Mouse (Mus musculus): ENCODE data around the gene Gm20479. TPM values are rescaled to one million over a fixed set of nuclear protein-coding genes. Genes with fewer than 3 reads are reported as not detected.

The Gm20479 gene
- total and polyA plus RNA-seq, 3 experiments = 2.7 TPM; not detected in 2

GRCm38 (mm10) chr7:27367976-27368375 lies 10.8 kb upstream of the Gm20479 start:
- Histone ChIP-seq H3K4me1 (ENCODE audit: control insufficient read depth in 1 of 2, insufficient read depth in 2 of 2, low read length in 2 of 2) (peaks cover 0 to 16% of the 10 kb centered on the region in 2 experiments; a peak in 3 of 4 replicates), H3K4me3 (ENCODE audit: control insufficient read depth in 1 of 2, insufficient read depth in 1 of 2, low read depth in 2 of 2, low read length in 2 of 2) (peak overlapping the region; percentile 7 to 22), H3K27me3 (ENCODE audit: control insufficient read depth in 1 of 2, insufficient read depth in 2 of 2, low read length in 2 of 2) (no peaks in the 10 kb centered on the region; a peak in 1 of 4 replicates), H3K9me3 (replicated peaks; ENCODE audit: insufficient read depth, low read length) (no peaks in the 10 kb centered on the region), H3K36me3 (ENCODE audit: control insufficient read depth in 1 of 2, insufficient read depth in 2 of 2, low read length in 2 of 2) (no peaks in the 10 kb centered on the region), H3K79me2 (ENCODE audit: control insufficient read depth, insufficient read depth, low read length, poor library complexity) (no peaks in the 10 kb centered on the region), H3K9ac (ENCODE audit: control insufficient read depth, low read depth, low read length, poor library complexity, severe bottlenecking) (peak overlapping the region; percentile 8), H3K27ac (ENCODE audit: control insufficient read depth, low read depth, low read length) (no peak overlapping the region)
- peak; percentile 42; the same call in 1 of the 2 replicates for TF ChIP-seq MXI1 (IDR thresholded peaks at IDR 0.05; ENCODE audit: low read depth, low read length)
- peak; percentile 61 for TF ChIP-seq TCF12 (IDR thresholded peaks at IDR 0.05; ENCODE audit: low read depth, low read length)
- TF ChIP-seq UBTF (IDR thresholded peaks at IDR 0.05; ENCODE audit: borderline replicate concordance, insufficient read depth, low read depth, low read length) = no peak
- TF ChIP-seq EP300 (IDR thresholded peaks at IDR 0.05; ENCODE audit: low read depth in 1 of 2, low read length in 2 of 2) = peak; percentile 28 to 37; a peak in 2 of 4 replicates
- TF ChIP-seq CHD1 (IDR thresholded peaks at IDR 0.05; ENCODE audit: low read depth, low read length) = no peak
- no peak for TF ChIP-seq SMC3 (IDR thresholded peaks at IDR 0.05; ENCODE audit: low read depth, low read length)
- no peak for TF ChIP-seq HCFC1 (IDR thresholded peaks at IDR 0.05; ENCODE audit: low read depth, low read length)
- no peak for TF ChIP-seq MAFK (IDR thresholded peaks at IDR 0.05; ENCODE audit: borderline replicate concordance, low read depth, low read length)
- no peak for TF ChIP-seq CHD2 (IDR thresholded peaks at IDR 0.05; ENCODE audit: low read length)
- TF ChIP-seq CTCF (IDR thresholded peaks at IDR 0.05 in 2 of 3, conservative IDR thresholded peaks at IDR 0.05 in 1 of 3; ENCODE audit: control insufficient read depth in 1 of 3, insufficient read depth in 1 of 3, low read depth in 2 of 3, low read length in 3 of 3, poor library complexity in 1 of 3, severe bottlenecking in 1 of 3) = no peak
- TF ChIP-seq ZMIZ1 (IDR thresholded peaks at IDR 0.05; ENCODE audit: low read depth, low read length) = no peak
- TF ChIP-seq SIN3A (IDR thresholded peaks at IDR 0.05; ENCODE audit: low read length) = no peak
- no peak for TF ChIP-seq MAZ (IDR thresholded peaks at IDR 0.05; ENCODE audit: low read depth, low read length)
- TF ChIP-seq RCOR1 (IDR thresholded peaks at IDR 0.05; ENCODE audit: low read depth, low read length) = no peak
- no peak for TF ChIP-seq MYB (IDR thresholded peaks at IDR 0.05; ENCODE audit: low read depth, low read length)
- no peak for TF ChIP-seq MYC (IDR thresholded peaks at IDR 0.05; ENCODE audit: low read depth, low read length)
- TF ChIP-seq JUND (IDR thresholded peaks at IDR 0.05; ENCODE audit: low read depth, low read length) = no peak
- TF ChIP-seq POLR2AphosphoS5 (IDR thresholded peaks at IDR 0.05; ENCODE audit: borderline replicate concordance, low read depth, low read length) = no peak
- TF ChIP-seq USF1 (IDR thresholded peaks at IDR 0.05; ENCODE audit: low read depth, low read length) = peak; percentile 54
- no peak for TF ChIP-seq RAD21 (IDR thresholded peaks at IDR 0.05; ENCODE audit: low read depth, low read length)
- TF ChIP-seq TBP (IDR thresholded peaks at IDR 0.05; ENCODE audit: low read depth, low read length) = no peak
- TF ChIP-seq POLR2AphosphoS2 (IDR thresholded peaks at IDR 0.05; ENCODE audit: low read length) = no peak
- TF ChIP-seq USF2 (IDR thresholded peaks at IDR 0.05; ENCODE audit: borderline replicate concordance in 1 of 2, insufficient read depth in 1 of 2, low read depth in 1 of 2, low read length in 2 of 2) = no peak
- TF ChIP-seq ZC3H11A (IDR thresholded peaks at IDR 0.05; ENCODE audit: low read depth, low read length) = no peak
- 0 out of 2 replicates have a peak, but pooled peaks have one; percentile 19 for TF ChIP-seq BHLHE40 (IDR thresholded peaks at IDR 0.05; ENCODE audit: borderline replicate concordance, low read depth, low read length)
- peak; percentile 38; the same call in 1 of the 2 replicates for TF ChIP-seq TAL1 (IDR thresholded peaks at IDR 0.05; ENCODE audit: low read length)
- TF ChIP-seq ELF1 (IDR thresholded peaks at IDR 0.05; ENCODE audit: low read depth, low read length) = 0 out of 2 replicates have a peak, but pooled peaks have one; percentile 31
- TF ChIP-seq ZNF384 (IDR thresholded peaks at IDR 0.05; ENCODE audit: low read depth, low read length) = no peak
- TF ChIP-seq NELFE (IDR thresholded peaks at IDR 0.05; ENCODE audit: low read depth, low read length) = no peak
- TF ChIP-seq GABPA (IDR thresholded peaks at IDR 0.05; ENCODE audit: low read depth, low read length) = no peak
- TF ChIP-seq ETS1 (IDR thresholded peaks at IDR 0.05; ENCODE audit: low read depth, low read length) = no peak; the same call in 1 of the 2 replicates
- TF ChIP-seq KAT2A (conservative IDR thresholded peaks at IDR 0.05; ENCODE audit: low read depth, low read length) = no peak
- TF ChIP-seq GATA1 (IDR thresholded peaks at IDR 0.05; ENCODE audit: low read depth, low read length) = peak; percentile 53
- TF ChIP-seq MAX (IDR thresholded peaks at IDR 0.05; ENCODE audit: low read length) = 0 out of 2 replicates have a peak, but pooled peaks have one; percentile 24
- TF ChIP-seq POLR2A (IDR thresholded peaks at IDR 0.05; ENCODE audit: control insufficient read depth in 1 of 2, insufficient read depth in 1 of 2, low read depth in 1 of 2, low read length in 2 of 2, poor library complexity in 1 of 2) = no peak
- peak; percentile 59 for DNase-seq (ENCODE audit: low read depth, low spot score)

All from MEL (cell line).